Mouse (Mus musculus) brain, embryonic 14.5 days (tissue): ENCODE results near the gene Tmpo. TPM values are rescaled to one million over a fixed set of nuclear protein-coding genes. Genes with fewer than 3 reads are reported as not detected.

Experiments used
- DNase-seq: peaks from one replicate; pipeline ENCODE4 v3.0.0-alpha.2; 2011; ENCODE audit warnings: low read depth
- CTCF ChIP-seq: fragments of 200-500 bp; IDR thresholded peaks from 2 replicates; pipeline ENCODE4 v1.5.1; 2012; ENCODE audit warnings: inconsistent platforms, mild to moderate bottlenecking, moderate library complexity, borderline replicate concordance; ENCODE audit not compliant: insufficient read depth, insufficient read length; ENCODE audit errors: extremely low read depth
- POLR2A ChIP-seq: fragments of 200-500 bp; IDR thresholded peaks from 2 replicates; pipeline ENCODE4 v1.6.1; 2012; ENCODE audit warnings: mild to moderate bottlenecking, inconsistent platforms, borderline replicate concordance; ENCODE audit not compliant: poor library complexity, insufficient read depth, insufficient read length, severe bottlenecking; ENCODE audit errors: extremely low read depth
- polyA plus RNA-seq: library from polyadenylated mRNA; depleted of rRNA; stranded (reverse); fragments of >200 nt; gene quantifications from 2 replicates; pipeline ENCODE4 v1.2.3, GENCODE M21; 2012

Gene Tmpo
- polyA plus RNA-seq, 1 experiment, result 177 TPM

DNA sequence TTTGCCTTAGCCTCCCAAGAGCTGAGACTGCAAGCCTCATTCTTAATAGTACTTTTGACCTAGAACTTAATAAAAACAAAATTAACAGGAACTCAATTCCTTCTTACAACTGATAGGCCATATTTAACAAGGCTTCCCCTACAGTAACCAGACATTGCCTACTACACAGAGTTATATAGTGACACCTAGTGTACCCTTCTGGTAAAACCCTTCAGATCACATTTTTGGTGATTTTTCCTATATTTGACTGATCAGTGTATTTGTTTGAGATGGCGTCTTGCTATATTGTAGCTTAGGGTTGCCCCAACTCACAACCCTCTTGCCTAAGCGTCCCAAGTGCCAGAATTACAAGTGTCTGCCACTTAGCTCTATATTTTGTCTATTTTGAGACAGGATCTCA lies 39.6 kb downstream of the Tmpo start:
- 0 out of 2 replicates have a peak, but pooled peaks have one; percentile 8 for TF ChIP-seq CTCF
- TF ChIP-seq POLR2A, result no peak
- peak; percentile 79 for DNase-seq

DNA sequence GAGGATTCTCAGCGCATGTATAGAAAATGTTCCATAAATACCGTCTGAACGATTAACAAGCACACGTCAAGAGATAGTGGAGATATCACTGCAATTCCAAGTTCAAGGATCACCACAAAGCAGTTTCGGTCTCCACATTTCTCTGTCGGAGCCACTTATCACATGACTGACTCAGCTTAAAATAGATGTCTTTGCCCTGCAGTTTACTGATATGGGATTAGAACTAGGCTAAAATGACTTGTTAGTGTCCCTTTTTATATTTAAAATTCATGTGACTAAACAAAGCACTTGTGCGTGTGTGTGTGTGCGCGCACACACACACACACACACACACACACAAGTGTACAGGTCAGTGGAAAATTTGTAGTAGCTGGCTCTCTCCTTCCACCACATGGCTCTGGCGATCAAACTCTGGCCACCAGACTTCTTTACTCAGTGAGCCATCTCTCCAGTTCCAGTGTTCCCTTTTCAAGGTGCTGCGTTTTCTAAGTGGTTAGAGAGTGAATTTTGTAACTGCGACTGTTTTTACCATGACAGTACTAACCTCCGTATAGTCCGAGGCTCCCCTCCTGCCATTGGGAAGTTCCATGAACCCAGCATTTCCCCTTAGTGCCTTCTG lies 41.9 kb downstream of the Tmpo start:
- TF ChIP-seq POLR2A, result no peak
- TF ChIP-seq CTCF, result no peak
- no peak for DNase-seq

DNA sequence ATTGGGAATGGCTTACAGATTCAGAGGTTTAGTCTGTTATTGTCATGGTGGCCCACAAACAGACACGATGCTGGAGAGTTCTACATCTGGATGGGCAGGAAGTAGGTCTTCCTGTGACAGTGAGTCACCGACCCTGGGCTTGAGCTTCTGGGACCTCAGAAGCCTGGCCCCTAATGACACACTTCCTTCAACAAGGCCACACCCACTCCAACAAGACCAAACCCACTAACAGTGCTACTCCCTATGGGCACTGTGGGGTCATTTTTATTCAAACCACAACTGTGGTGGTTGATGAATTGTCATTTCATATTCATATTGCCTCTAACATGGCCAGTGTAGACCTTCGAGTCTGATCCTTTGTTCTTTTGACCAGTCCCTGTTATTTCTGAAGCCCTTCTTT lies 42.8 kb downstream of the Tmpo start:
- DNase-seq, result no peak
- TF ChIP-seq POLR2A, result no peak
- TF ChIP-seq CTCF, result no peak

DNA sequence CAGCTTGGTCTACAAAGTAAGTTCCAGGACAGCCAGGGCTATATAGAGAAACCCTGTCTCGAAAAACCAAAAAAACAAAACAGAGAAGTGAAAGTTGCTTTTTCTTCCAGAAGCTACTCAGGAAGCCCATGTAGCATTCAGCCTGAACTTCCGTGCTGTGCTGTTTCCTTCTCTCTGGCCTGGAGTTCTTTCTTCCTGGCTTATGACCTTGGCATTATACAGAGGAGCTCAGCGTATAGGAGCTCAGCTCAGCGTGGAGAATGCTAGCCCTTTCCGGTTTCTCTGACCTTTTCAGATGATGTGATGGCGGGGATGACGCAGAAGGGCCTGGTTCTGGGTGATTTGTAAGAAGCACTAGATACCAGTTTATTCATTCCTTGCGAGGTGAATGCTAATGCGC lies 43.7 kb downstream of the Tmpo start:
- DNase-seq, result no peak
- TF ChIP-seq CTCF (no peak), POLR2A (no peak)

DNA sequence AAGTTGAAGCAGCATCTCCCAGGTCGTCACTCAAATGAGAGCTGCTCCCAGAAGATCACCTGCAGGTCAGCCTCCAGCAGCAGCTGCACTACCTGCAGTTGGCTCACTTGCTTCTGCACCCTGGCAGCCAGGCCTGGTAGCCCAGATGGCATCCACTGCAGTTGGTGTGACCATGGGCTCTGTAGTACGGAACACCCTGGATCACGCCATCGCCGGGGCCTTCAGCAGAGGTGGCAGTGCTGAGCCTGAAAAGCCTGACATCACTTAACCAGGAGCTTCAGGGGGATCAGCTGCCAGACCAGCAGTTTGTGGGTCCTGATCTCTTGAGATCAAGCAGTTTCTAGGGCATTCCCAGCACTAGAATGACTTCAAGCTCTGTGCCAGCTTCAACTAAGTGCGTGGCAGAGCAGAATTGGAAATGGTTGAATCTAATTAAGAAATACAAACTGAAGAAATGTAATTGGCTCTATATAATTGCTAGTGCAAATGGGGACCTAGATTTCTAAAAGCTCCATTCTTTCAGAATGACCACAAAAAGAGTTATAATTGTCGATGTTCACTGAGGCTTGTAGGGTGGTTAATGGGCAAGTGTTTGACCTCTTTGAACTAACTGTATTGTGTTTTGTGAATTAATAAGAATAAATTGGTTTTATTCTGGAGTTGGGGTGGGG lies 45.7 kb downstream of the Tmpo start:
- peak; percentile 74 for DNase-seq
- TF ChIP-seq POLR2A (no peak), CTCF (no peak)

DNA sequence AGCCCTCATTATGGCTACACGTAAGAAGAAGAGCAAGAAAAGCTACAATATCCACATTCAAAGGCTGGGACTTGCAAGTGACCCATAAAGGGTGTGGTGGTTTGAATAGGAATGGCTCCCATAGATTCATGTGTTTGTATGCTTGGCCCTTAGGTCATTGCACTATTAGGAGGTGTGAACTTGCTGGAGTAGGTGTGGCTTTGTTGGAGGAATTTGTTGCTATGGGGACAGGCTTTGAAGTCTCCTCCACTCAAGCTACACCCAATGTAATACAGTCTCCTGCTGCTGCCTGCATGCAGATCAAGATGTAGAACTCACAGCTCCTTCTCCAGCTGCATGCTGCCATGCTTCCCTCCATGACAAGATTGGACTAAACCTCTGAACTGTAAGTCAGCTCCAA lies 49.5 kb downstream of the Tmpo start:
- TF ChIP-seq CTCF, result no peak
- no peak for TF ChIP-seq POLR2A
- DNase-seq, result no peak

DNA sequence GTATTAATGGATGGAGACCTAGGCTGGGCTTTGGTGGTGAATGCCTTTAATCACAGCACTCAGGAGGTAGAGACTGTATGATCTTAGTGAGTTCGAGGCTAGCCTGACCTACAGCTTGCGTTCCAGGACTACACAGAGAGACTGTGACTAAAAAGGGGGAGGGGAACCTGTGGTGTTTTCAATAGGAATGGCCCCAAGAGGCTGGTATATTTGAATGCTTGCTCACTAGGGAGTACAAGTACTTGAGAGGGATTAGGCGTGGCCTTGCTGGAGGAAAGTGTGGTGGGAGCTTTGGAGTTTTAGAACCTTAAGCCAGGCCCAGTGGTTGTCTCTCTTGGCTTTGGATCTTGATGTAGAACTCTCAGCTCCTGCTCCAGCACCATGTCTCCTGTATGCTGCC lies 50.3 kb downstream of the Tmpo start:
- TF ChIP-seq POLR2A (no peak), CTCF (no peak)
- DNase-seq, result no peak

DNA sequence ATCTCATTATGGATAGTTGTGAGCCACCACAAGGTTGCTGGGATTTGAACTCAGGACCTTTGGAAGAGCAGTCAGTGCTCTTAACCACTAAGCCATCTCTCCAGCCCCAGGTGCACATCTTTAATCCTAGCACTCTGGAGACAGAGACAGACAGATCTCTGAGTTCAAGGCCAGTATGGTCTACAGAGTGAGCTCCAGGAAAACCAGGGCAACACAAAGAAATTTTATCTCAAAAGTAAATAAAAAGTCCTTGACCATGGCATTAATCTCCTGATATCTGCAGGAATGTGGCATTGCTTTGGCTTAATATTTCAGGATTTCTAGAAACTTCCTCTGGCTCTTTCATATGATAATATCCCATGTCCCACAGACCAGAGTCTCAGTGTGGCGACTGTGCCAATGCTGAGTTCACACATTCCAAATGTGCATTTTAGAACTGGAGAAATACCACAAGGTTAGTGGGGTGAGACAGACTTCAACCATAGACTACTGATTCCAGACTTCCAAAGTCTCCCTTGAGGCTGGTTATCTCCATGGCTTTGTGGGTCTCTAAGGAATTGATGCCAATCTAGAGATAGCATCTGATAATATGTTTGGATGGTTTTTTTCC lies 52.5 kb downstream of the Tmpo start:
- no peak for DNase-seq

DNA sequence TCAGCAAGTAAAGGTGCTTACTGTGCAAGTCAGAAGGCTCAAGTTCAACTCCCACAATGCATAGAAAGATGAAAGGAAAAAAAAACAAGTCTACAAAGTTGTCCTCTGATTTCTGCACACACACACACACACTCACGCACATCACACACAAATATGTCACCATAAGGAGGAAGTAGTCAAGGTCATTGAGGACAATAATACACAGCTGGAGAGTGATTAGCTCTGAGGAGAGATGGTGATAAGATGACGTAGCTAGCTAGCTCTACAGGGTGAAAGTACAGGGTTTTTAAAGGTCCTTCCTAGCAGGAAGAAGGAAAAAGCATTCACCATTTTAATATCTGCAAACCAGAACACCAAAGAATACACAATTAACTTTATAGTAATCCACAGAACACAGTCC lies 53.7 kb downstream of the Tmpo start:
- TF ChIP-seq CTCF (no peak), POLR2A (no peak)
- DNase-seq, result no peak

More for the DNA sequence above, 52.5 kb downstream of the Tmpo start:
- TF ChIP-seq POLR2A, result no peak
- no peak for TF ChIP-seq CTCF

DNA sequence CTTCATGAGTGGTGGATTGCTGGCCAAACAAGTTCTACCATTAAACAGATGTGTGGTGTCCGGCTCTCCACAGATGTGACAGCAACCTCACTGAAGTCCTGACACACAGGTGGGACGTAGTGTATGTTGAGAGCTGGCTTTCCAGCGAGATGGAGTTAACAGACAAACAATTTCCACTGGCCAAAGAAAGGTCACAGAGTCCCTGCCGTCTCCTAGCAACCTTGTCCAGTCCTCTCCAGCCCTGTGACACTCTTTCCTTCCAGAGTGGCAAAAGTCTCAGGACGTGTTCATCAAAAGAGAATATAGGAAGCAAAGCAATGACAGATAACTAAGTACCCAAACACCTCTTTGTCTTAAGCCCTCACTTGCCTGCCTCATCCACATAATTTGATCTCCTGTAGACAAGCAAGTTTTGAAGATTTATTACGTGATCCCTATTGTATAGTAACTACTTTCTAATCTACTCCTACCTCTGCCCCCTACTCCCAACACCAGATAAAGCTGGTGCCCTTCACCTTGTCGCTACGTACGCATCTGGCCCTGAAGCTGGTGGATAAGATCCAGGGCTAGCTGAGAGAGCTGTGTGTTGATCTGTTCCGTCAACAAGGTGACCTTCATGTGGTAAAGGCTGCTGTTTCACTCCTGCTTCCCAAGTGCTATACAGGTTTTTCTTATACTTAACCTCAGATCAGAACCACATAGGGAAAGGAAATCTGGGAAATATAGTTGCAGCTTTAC lies 54.3 kb downstream of the Tmpo start:
- no peak for TF ChIP-seq POLR2A
- no peak for TF ChIP-seq CTCF
- DNase-seq, result no peak
